Mouse (Mus musculus) liver, embryonic 14.5 days (tissue): ENCODE results near the gene Mien1.

Source experiments
- CTCF ChIP-seq: IDR thresholded peaks from 2 replicates; pipeline ENCODE4 v1.5.1; 2016; ENCODE audit warnings: antibody characterized with exemption, low read depth, control low read depth
- EP300 ChIP-seq: IDR thresholded peaks from 2 replicates; pipeline ENCODE4 v1.6.1; 2016; ENCODE audit warnings: antibody characterized with exemption, low read depth

GRCm38 (mm10) chr11:98461109-98461720, 22.4 kb upstream of the Mien1 start:
- TF ChIP-seq CTCF = no peak
- TF ChIP-seq EP300 = no peak
